Mouse (Mus musculus): ENCODE results near the gene Gja5. TPM values are rescaled to one million over a fixed set of nuclear protein-coding genes. Genes with fewer than 3 reads are reported as not detected.
A peak's percentile ranks its signal among the peaks of the same experiment; 100 is the strongest.

The Gja5 gene
- polyA plus RNA-seq, 1 experiment from 2014 or later, result 2.4 TPM

DNA sequence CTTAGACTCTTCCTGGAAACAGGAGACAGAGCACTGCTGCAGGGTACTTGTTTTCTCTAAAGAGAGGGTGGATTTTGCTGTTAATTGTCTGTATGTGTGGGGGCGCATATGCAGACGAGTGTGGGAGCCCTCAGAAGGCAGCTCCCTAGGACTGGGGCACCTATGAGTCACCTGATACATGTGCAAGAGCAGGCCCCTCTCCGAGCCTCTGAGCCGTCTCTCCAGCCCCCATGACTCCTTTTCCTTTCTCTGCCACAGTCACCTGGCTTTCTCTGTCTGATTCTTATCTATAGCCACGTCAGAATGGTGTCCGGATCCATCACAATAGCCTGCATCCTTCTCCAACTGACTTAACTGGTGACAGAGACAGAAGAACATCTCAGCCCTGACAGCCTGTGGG lies 22.9 kb upstream of the Gja5 start:
- Histone ChIP-seq H3K27ac (no peak overlapping the region), H3K27me3 (no peaks in the 10 kb centered on the region), H3K4me1 (replicated peaks) (no peaks in the 10 kb centered on the region), H3K4me2 (no peak overlapping the region), H3K9ac (no peak overlapping the region), H3K36me3 (peaks cover 65% of the 10 kb centered on the region), H3K9me3 (replicated peaks) (no peaks in the 10 kb centered on the region), H3K4me3 (replicated peaks) (no peak overlapping the region)
- ATAC-seq (ENCODE audit: low read depth), result no peak
- WGBS (ENCODE audit: insufficient replicate concordance), result 77% methylated on average over 6 of the region's 6 CpGs
- DNase-seq, result no peak

DNA sequence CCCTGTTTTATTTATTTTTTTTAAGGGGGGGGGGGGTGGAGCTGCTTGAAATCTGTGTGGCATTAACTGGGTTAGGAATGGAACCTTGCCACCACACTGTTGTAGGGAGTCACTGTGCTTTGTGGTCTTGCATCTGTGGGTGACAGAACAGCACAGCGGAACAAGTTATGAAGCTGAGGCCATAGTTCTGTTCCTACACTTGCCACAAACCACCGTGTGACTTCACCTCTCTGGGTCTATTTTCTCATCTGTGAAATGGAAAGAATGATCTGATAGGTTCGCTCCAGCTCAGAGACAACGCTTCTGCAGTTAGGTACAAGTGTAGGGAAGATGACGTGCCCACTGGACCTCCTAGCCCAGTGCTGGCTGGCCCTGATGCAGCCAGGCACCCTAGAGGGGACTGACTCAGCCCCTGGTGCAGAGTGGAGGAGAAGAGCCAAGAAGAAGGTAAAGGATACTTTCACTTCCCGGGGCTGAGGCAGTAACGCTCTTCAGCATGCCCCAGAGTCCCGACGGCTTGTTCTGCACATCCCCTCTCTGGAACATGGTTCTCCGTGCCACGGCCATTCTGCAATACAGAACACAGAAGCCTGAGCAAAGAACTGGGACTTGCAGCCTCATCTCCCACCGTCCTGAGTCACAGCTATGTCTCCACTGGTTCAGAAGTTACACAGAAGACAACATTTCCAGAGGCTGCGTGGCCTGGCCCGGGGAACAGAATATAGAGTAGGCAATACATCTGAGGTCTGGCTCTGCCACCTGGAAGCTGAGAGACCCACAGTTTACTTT lies 22.2 kb upstream of the Gja5 start:
- ATAC-seq (ENCODE audit: low read depth) (no peak), DNase-seq (no peak)
- Histone ChIP-seq H3K27me3 (no peaks in the 10 kb centered on the region), H3K9ac (no peak overlapping the region), H3K4me1 (replicated peaks) (no peaks in the 10 kb centered on the region), H3K4me2 (no peak overlapping the region), H3K4me3 (replicated peaks) (no peak overlapping the region), H3K9me3 (replicated peaks) (no peaks in the 10 kb centered on the region), H3K36me3 (peaks cover 71% of the 10 kb centered on the region), H3K27ac (no peak overlapping the region)
- WGBS (ENCODE audit: insufficient replicate concordance), result 79% methylated on average over 14 of the region's 14 CpGs

DNA sequence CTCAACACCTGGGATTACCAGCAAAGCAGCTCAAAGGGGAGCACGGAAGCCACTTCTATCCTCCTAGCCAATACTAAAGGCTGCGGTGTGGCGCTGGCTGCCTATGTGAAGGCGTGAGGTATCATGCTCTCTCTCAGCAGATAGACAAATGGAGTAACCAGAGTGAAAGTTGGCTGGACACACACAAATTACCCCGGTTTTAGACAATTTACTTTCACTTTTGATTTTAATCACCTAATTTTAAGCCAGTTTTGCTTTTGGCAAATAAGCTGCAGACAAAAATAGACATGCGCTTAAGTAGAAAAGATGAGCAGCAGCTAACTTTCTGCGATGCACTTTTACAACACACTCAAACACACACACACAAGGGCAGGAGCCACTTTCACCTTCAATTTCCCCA lies 20.8 kb upstream of the Gja5 start:
- H3K4me1 ChIP-seq (replicated peaks), result no peaks in the 10 kb centered on the region
- 89% methylated on average over 7 of the region's 7 CpGs for WGBS (ENCODE audit: insufficient replicate concordance)
- no peak overlapping the region for H3K9ac ChIP-seq
- no peaks in the 10 kb centered on the region for H3K27me3 ChIP-seq
- no peak for ATAC-seq (ENCODE audit: low read depth)
- H3K9me3 ChIP-seq (replicated peaks), result no peaks in the 10 kb centered on the region
- H3K4me3 ChIP-seq (replicated peaks), result no peak overlapping the region
- no peak overlapping the region for H3K4me2 ChIP-seq
- peaks cover 72% of the 10 kb centered on the region for H3K36me3 ChIP-seq
- DNase-seq, result no peak
- H3K27ac ChIP-seq, result no peak overlapping the region

DNA sequence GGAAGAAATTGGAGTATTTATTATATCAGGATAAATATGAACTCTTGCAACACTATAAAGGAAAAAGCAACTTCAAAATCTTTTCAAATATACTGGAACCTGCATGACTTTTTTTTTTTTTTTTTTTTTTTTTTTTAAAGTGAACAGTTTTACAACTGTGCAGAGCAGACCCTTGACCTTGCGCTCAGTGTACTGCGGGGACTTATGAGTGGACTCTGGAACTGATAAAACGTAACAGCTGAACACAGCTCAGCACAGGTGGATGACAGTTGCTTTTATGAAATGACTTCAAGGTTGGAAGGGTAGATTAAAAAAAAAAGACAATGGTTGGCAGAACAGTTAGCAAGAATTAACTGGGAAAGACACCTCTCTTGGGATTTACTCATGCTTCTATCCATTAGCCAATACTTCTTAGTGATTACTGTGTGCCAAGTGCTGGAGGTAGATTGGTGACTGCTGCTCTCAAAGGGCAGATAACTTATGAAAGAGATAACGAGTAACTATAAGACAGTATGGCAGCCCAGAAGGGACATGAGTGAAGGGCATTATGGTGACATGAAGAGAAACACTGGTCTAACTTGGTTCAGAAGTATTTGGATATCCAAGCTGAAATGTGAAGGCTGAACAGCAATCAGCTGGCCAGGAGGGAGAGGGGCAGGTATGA lies 2.0 kb upstream of the Gja5 start:
- 0 out of 2 replicates have a peak, but pooled peaks cover 4% of the 10 kb centered on the region for H3K27me3 ChIP-seq
- no peak for DNase-seq
- peak overlapping the region; percentile 12; the same call in 1 of the 2 replicates for H3K4me2 ChIP-seq
- no peak overlapping the region for H3K9ac ChIP-seq
- no peaks in the 10 kb centered on the region for H3K9me3 ChIP-seq (replicated peaks)
- no peak overlapping the region for H3K27ac ChIP-seq
- ATAC-seq (ENCODE audit: low read depth), result no peak
- H3K4me3 ChIP-seq (replicated peaks), result no peak overlapping the region
- 70% methylated on average over 4 of the region's 4 CpGs for WGBS (ENCODE audit: insufficient replicate concordance)
- peaks cover 7% of the 10 kb centered on the region for H3K36me3 ChIP-seq
- H3K4me1 ChIP-seq (replicated peaks), result peaks cover 33% of the 10 kb centered on the region

DNA sequence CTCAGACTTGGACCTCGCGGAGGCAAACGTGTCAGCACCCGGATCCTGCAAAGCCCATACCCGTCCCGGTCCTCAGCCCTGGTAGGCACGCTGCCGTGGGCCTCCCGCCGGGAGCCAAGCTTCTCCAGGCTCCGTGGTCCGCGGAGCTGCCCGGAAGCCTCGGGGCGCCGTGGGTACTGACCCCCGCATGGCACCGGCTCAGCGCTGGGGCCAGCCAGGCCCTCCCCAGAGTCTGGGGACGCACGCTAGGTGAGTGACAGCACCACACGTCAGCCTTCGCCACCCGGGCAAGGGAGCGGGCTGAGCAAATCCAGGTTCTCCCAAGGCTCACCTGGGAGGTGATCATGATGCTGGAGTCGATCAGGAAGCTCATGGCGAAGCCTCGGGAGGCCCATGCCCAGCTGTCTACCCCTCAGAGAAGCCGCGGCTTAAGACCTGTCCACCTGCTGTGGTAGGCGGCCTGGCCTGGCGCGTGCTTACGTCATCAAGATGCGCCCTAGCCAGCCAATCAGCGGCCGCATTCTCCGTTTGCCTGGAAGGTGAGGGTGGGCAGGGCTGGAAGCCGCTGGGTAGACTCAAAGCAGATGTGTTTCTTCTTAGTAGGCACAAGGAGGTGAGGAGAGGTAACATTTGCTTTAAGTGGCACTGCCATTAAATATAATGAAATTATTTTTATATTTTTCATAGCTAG lies 503 bp downstream of the Gja5 start, which contains the start of gene Gpr89:
Gene Gpr89, minus strand, starts transcription at position 496 of the 691 bp plus-strand sequence.
- H3K4me2 ChIP-seq, result peak within 1 kb of the TSS; percentile 91
- WGBS (ENCODE audit: insufficient replicate concordance), result under 1% methylated on average over 39 of the region's 40 CpGs
- peak within 1 kb of the TSS; percentile 91 for H3K4me3 ChIP-seq (replicated peaks)
- no peaks in the 10 kb centered on the region for H3K36me3 ChIP-seq
- DNase-seq (peak; percentile 93), ATAC-seq (ENCODE audit: low read depth) (peak; percentile 97)
- H3K9ac ChIP-seq, result peak within 1 kb of the TSS; percentile 91
- H3K9me3 ChIP-seq (replicated peaks), result no peaks in the 10 kb centered on the region
- H3K27ac ChIP-seq, result peak within 1 kb of the TSS; percentile 57
- H3K4me1 ChIP-seq (replicated peaks), result peaks cover 33% of the 10 kb centered on the region
- 0 out of 2 replicates have a peak, but pooled peaks cover 7% of the 10 kb centered on the region for H3K27me3 ChIP-seq

DNA sequence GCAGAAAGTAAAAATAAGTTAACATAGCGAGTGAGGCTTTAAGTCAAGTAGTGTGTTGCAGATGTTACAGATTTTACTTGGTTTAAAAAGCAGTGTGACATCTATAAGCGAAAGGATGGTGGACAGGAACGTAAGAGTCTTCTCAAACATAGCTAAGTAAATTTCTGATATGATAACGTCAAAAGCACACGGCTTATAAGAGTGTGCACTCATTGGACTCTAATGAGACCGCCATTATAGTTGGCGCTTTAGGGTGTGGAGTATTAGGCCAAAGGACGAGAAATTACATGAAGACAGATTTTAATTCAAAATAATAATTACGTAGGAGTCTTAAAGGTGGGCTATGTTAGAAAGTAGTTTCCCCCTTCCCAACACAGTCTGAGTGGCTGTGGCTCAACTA lies 1.1 kb downstream of the Gja5 start:
- peak overlapping the region; percentile 91 for H3K4me3 ChIP-seq (replicated peaks)
- H3K9ac ChIP-seq, result peak overlapping the region; percentile 91
- WGBS (ENCODE audit: insufficient replicate concordance), result 40% methylated on average over 9 of the region's 9 CpGs
- ATAC-seq (ENCODE audit: low read depth) (no peak), DNase-seq (no peak)
- peaks cover 33% of the 10 kb centered on the region for H3K4me1 ChIP-seq (replicated peaks)
- H3K36me3 ChIP-seq, result no peaks in the 10 kb centered on the region
- 0 out of 2 replicates have a peak, but pooled peaks cover 7% of the 10 kb centered on the region for H3K27me3 ChIP-seq
- no peaks in the 10 kb centered on the region for H3K9me3 ChIP-seq (replicated peaks)
- no peak overlapping the region for H3K27ac ChIP-seq
- peak overlapping the region; percentile 91 for H3K4me2 ChIP-seq

DNA sequence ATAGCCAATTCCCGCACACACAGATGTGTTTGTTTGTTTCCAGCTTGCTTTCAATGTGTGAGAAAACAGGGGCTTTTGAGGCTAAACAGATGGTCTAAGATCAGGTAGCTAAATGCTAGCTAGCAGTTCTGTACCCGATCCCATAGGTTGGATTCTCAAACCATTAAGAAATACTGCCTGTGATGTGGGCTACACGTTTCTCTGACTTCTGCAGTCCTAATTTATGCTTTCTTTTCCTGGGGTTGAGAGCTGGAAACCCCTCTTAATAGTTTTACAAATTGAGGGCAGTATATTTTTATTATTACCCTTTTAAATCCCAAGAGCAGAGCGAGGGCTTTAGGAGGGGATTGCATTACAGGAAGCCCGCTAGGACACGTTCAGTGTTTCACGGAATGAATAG lies 16.5 kb downstream of the Gja5 start:
- Histone ChIP-seq H3K27me3 (no peaks in the 10 kb centered on the region), H3K4me2 (no peak overlapping the region), H3K36me3 (no peaks in the 10 kb centered on the region), H3K4me3 (replicated peaks) (no peak overlapping the region), H3K27ac (no peak overlapping the region), H3K4me1 (replicated peaks) (no peaks in the 10 kb centered on the region), H3K9ac (no peak overlapping the region), H3K9me3 (replicated peaks) (no peaks in the 10 kb centered on the region)
- DNase-seq (no peak), ATAC-seq (ENCODE audit: low read depth) (no peak)
- WGBS (ENCODE audit: insufficient replicate concordance), result 65% methylated on average over 7 of the region's 7 CpGs

DNA sequence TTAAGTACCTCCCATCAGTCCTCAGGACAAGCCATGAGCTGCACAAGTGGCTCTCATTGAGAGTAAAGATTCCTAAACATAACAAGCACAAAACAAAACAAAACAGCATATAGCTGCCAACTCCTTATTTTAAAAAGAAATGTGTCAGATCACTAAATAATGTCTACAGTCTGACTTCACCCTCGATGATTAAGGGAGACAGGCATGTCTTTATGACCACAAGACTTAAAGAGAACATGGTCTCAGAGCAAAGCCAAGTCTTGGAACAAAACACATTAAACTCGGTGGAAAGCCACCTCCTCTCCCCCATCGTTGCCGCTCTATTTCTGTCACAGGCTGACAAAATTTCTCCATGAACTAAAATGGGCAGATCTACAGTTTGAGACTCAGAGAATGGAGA lies 20.1 kb downstream of the Gja5 start:
- DNase-seq (no peak), ATAC-seq (ENCODE audit: low read depth) (no peak)
- Histone ChIP-seq H3K27me3 (no peaks in the 10 kb centered on the region), H3K4me3 (replicated peaks) (no peak overlapping the region), H3K9me3 (replicated peaks) (no peaks in the 10 kb centered on the region), H3K36me3 (no peaks in the 10 kb centered on the region), H3K4me2 (no peak overlapping the region), H3K9ac (no peak overlapping the region), H3K4me1 (replicated peaks) (no peaks in the 10 kb centered on the region), H3K27ac (no peak overlapping the region)
- WGBS (ENCODE audit: insufficient replicate concordance), result 60% methylated on average over 4 of the region's 4 CpGs

DNA sequence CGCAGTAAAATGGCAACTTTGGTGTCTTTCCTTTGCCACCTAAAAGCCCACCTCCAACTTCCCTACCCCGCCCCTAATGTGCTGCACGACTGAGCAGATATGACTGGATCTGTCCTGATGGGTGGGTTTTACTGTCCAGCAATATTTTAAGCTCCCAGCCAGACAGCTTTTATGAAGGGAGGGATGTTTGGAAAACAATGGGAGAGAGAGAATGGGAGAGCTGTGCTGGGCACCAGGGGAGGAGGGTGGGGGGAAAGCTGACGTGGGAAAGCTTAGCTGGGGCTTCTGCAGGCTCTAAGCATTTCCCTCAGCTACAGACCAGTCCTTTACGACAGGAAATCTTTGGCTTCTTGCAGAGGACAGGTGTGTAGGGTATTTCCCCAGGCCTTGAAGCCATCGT lies 21.4 kb downstream of the Gja5 start, which contains the start of gene Gja8:
Gene Gja8, minus strand, starts transcription at position 101 of the 400 bp plus-strand sequence.
- H3K36me3 ChIP-seq, result no peaks in the 10 kb centered on the region
- no peaks in the 10 kb centered on the region; the same call in 1 of the 2 replicates for H3K4me1 ChIP-seq (replicated peaks)
- no peaks in the 10 kb centered on the region for H3K9me3 ChIP-seq (replicated peaks)
- H3K27ac ChIP-seq, result no peak within 1 kb of the TSS
- H3K9ac ChIP-seq, result no peak within 1 kb of the TSS
- no peaks in the 10 kb centered on the region for H3K27me3 ChIP-seq
- ATAC-seq (ENCODE audit: low read depth) (no peak), DNase-seq (no peak)
- 39% methylated on average over 6 of the region's 6 CpGs for WGBS (ENCODE audit: insufficient replicate concordance)
- no peak within 1 kb of the TSS for H3K4me2 ChIP-seq
- H3K4me3 ChIP-seq (replicated peaks), result no peak within 1 kb of the TSS

DNA sequence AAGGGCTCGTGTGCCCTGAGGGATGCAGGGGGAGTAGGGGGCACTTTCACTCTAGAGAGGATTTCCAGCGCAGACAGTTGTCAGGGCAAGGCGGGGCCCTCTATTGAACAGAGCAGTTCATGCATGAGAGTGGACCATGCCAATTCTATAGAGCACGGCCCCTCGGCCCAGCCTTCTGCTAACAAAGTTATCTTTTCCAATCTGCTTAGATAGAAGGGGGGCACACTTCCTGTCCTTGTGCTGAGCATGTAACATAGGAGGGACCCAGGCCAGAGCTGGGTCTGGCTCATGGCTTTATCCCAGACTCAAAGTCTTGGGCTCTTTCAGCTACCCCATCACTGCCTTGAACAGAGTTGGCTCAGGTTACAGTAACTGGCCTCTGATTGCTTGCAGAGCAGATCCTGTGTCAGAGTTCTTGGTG lies 26.8 kb downstream of the Gja5 start:
- ATAC-seq (ENCODE audit: low read depth) (no peak), DNase-seq (no peak)
- H3K27me3 ChIP-seq, result 0 out of 2 replicates have a peak, but pooled peaks cover 4% of the 10 kb centered on the region
- 53% methylated on average over 5 of the region's 5 CpGs for WGBS (ENCODE audit: insufficient replicate concordance)
- H3K4me3 ChIP-seq (replicated peaks), result no peak overlapping the region
- no peak overlapping the region for H3K9ac ChIP-seq
- H3K36me3 ChIP-seq, result no peaks in the 10 kb centered on the region
- no peaks in the 10 kb centered on the region; the same call in 1 of the 2 replicates for H3K4me1 ChIP-seq (replicated peaks)
- no peak overlapping the region for H3K27ac ChIP-seq
- no peak overlapping the region for H3K4me2 ChIP-seq
- no peaks in the 10 kb centered on the region for H3K9me3 ChIP-seq (replicated peaks)

DNA sequence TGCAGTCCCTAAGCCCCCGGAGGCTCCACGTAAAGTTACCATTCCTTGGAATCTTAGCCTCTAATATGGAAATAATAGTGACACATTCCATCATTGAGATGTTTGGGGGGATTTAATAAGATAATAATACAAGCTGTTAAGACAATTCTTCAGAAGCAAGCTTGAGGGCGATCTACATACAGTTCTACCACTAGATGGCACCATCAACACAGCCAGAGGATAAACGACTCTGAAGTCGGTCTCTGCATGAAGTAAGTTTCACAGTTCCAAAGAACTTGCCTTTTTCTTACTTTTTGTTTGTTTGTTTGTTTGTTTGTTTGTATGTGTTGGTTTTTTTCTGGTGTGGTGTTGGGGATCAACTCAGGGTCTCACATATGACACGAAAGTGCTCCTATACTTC lies 31.7 kb downstream of the Gja5 start:
- 0 out of 2 replicates have a peak, but pooled peaks cover 4% of the 10 kb centered on the region for H3K27me3 ChIP-seq
- H3K9me3 ChIP-seq (replicated peaks), result no peaks in the 10 kb centered on the region
- H3K4me2 ChIP-seq, result no peak overlapping the region
- DNase-seq (no peak), ATAC-seq (ENCODE audit: low read depth) (no peak)
- H3K9ac ChIP-seq, result no peak overlapping the region
- WGBS (ENCODE audit: insufficient replicate concordance), result 9% methylated on average over 6 of the region's 6 CpGs
- H3K4me1 ChIP-seq (replicated peaks), result no peaks in the 10 kb centered on the region
- no peak overlapping the region for H3K27ac ChIP-seq
- no peaks in the 10 kb centered on the region for H3K36me3 ChIP-seq
- no peak overlapping the region for H3K4me3 ChIP-seq (replicated peaks)
